Mouse (Mus musculus): ENCODE measurements around the gene Usp21.

Gene Usp21

GRCm38 (mm10) chr1:171284491-171284890 is 3.3 kb downstream of the Usp21 start:
- no peak for DNase-seq (ENCODE audit: low read depth)

- DNase-seq (ENCODE audit: low read depth): no peak
Observed at GRCm38 (mm10) chr1:171283188-171284160, 4.3 kb downstream of the Usp21 start.

- DNase-seq (ENCODE audit: low read depth): no peak
Observed at GRCm38 (mm10) chr1:171282086-171282805, 5.5 kb downstream of the Usp21 start.

- DNase-seq (ENCODE audit: low read depth): peak; percentile 90
Observed at GRCm38 (mm10) chr1:171281528-171281923, 6.3 kb downstream of the Usp21 start.

GRCm38 (mm10) chr1:171280916-171281527 is 6.8 kb downstream of the Usp21 start, which contains the start of gene Ppox:
Gene Ppox, minus strand, starts transcription at chr1:171281186.
- peak; percentile 99 for DNase-seq (ENCODE audit: low read depth)

- DNase-seq (ENCODE audit: low read depth): no peak
Observed at GRCm38 (mm10) chr1:171280250-171280915, 7.4 kb downstream of the Usp21 start.

- DNase-seq (ENCODE audit: low read depth): no peak
Observed at GRCm38 (mm10) chr1:171279721-171280120, 8.1 kb downstream of the Usp21 start.

GRCm38 (mm10) chr1:171279012-171279705 is 8.6 kb downstream of the Usp21 start:
- DNase-seq (ENCODE audit: low read depth): no peak

GRCm38 (mm10) chr1:171278436-171278835 is 9.4 kb downstream of the Usp21 start:
- no peak for DNase-seq (ENCODE audit: low read depth)

- DNase-seq (ENCODE audit: low read depth): no peak
Observed at GRCm38 (mm10) chr1:171277736-171278135, 10.1 kb downstream of the Usp21 start.

- no peak for DNase-seq (ENCODE audit: low read depth)
Observed at GRCm38 (mm10) chr1:171276110-171276748, 11.6 kb downstream of the Usp21 start.

GRCm38 (mm10) chr1:171275144-171275734 is 12.6 kb downstream of the Usp21 start:
- DNase-seq (ENCODE audit: low read depth): no peak

- DNase-seq (ENCODE audit: low read depth): no peak
Observed at GRCm38 (mm10) chr1:171274171-171274570, 13.6 kb downstream of the Usp21 start.

- DNase-seq (ENCODE audit: low read depth): no peak
Observed at GRCm38 (mm10) chr1:171272086-171272485, 15.7 kb downstream of the Usp21 start.

- DNase-seq (ENCODE audit: low read depth): no peak
Observed at GRCm38 (mm10) chr1:171271622-171272021, 16.2 kb downstream of the Usp21 start.

GRCm38 (mm10) chr1:171271196-171271595 is 16.6 kb downstream of the Usp21 start:
- peak; percentile 76 for DNase-seq (ENCODE audit: low read depth)

- no peak for DNase-seq (ENCODE audit: low read depth)
Observed at GRCm38 (mm10) chr1:171270573-171270900, 17.3 kb downstream of the Usp21 start.

- peak; percentile 86 for DNase-seq (ENCODE audit: low read depth)
Observed at GRCm38 (mm10) chr1:171269848-171270572, 17.8 kb downstream of the Usp21 start, which contains the start of gene B4galt3. Gene B4galt3, plus strand, starts transcription at chr1:171270328.

GRCm38 (mm10) chr1:171268341-171268740 is 19.4 kb downstream of the Usp21 start:
- no peak for DNase-seq (ENCODE audit: low read depth)

Data from c-Kit-positive CD71-positive TER-119-negative erythroid progenitor cells, embryonic 14.5 days (primary cell).